Mouse (Mus musculus): ENCODE results near the gene Rad50.

The Rad50 gene

GRCm38 (mm10) chr11:53623573-53623972 lies 83.5 kb downstream of the Rad50 start:
- CTCF ChIA-PET = interaction anchor here in 3 of 4 experiments (0.6 to 2.2 kb wide), 11 partner anchors 14 to 376 kb away, joined by 3 to 8 read pairs (median 4); partner anchors contain the start of gene Gm9837 (in 2 of the 3)
- POLR2A ChIA-PET = interaction anchor here in 1 of 4 experiments (0.6 to 0.7 kb wide), 3 partner anchors 12 to 14 kb away, joined by 3 to 8 read pairs (median 3); no protein-coding TSS in a partner anchor

GRCm38 (mm10) chr11:53622440-53622806 lies 84.7 kb downstream of the Rad50 start:
- ChIA-PET CTCF (interaction anchor here in 2 of 4 experiments (0.9 to 1.8 kb wide), 5 partner anchors 17 to 156 kb away, joined by 3 to 5 read pairs (median 4); no protein-coding TSS in a partner anchor), POLR2A (interaction anchor here in 1 of 4 experiments (1.1 kb wide), 1 partner anchor 85 kb away, joined by 3 read pairs; the partner anchor contains the start of gene Rad50)

- ChIA-PET POLR2A (interaction anchor here in 1 of 4 experiments (1.1 kb wide), 1 partner anchor 85 kb away, joined by 3 read pairs; the partner anchor contains the start of gene Rad50), CTCF (interaction anchor here in 2 of 4 experiments (0.9 to 1.2 kb wide), 4 partner anchors 17 to 155 kb away, joined by 3 to 5 read pairs (median 4); no protein-coding TSS in a partner anchor)
Measured at GRCm38 (mm10) chr11:53621582-53622439, 85.3 kb downstream of the Rad50 start.

- POLR2A ChIA-PET = interaction anchor here in 2 of 4 experiments (0.6 to 0.9 kb wide), 2 partner anchors 33 to 110 kb away, joined by 3 read pairs; no protein-coding TSS in a partner anchor
- CTCF ChIA-PET = no interaction called here
Measured at GRCm38 (mm10) chr11:53620094-53620493, 87.0 kb downstream of the Rad50 start.

- ChIA-PET POLR2A (interaction anchor here in 2 of 4 experiments (0.6 to 0.9 kb wide), 2 partner anchors 34 to 111 kb away, joined by 3 read pairs; no protein-coding TSS in a partner anchor), CTCF (interaction anchor here in 1 of 4 experiments (1.7 kb wide), 1 partner anchor 14 kb away, joined by 7 read pairs; no protein-coding TSS in a partner anchor)
Measured at GRCm38 (mm10) chr11:53619428-53619827, 87.7 kb downstream of the Rad50 start.

- POLR2A ChIA-PET = interaction anchor here in 2 of 4 experiments (0.6 kb wide), 2 partner anchors 152 to 270 kb away, joined by 3 read pairs; no protein-coding TSS in a partner anchor
- CTCF ChIA-PET = interaction anchor here in 3 of 4 experiments (0.6 to 1.7 kb wide), 3 partner anchors 14 to 526 kb away, joined by 3 to 11 read pairs (median 7); no protein-coding TSS in a partner anchor
Measured at GRCm38 (mm10) chr11:53618619-53619198, 88.4 kb downstream of the Rad50 start, which contains the start of gene Il4. Gene Il4 (minus strand): TSS chr11:53618669.

GRCm38 (mm10) chr11:53617562-53618109 lies 89.5 kb downstream of the Rad50 start:
- POLR2A ChIA-PET = interaction anchor here in 1 of 4 experiments (0.7 kb wide), 1 partner anchor 184 kb away, joined by 3 read pairs; no protein-coding TSS in a partner anchor
- CTCF ChIA-PET = interaction anchor here in 1 of 4 experiments (0.8 kb wide), 1 partner anchor 10 kb away, joined by 3 read pairs; no protein-coding TSS in a partner anchor

GRCm38 (mm10) chr11:53616748-53617558 lies 90.2 kb downstream of the Rad50 start:
- ChIA-PET CTCF (interaction anchor here in 2 of 4 experiments (0.8 to 1.1 kb wide), 2 partner anchors 11 kb away, joined by 3 to 5 read pairs; no protein-coding TSS in a partner anchor), POLR2A (interaction anchor here in 1 of 4 experiments (0.7 kb wide), 1 partner anchor 185 kb away, joined by 3 read pairs; no protein-coding TSS in a partner anchor)

GRCm38 (mm10) chr11:53615575-53615974 lies 91.5 kb downstream of the Rad50 start:
- ChIA-PET POLR2A (no interaction called here), CTCF (interaction anchor here in 1 of 4 experiments (1.1 kb wide), 1 partner anchor 12 kb away, joined by 5 read pairs; no protein-coding TSS in a partner anchor)

GRCm38 (mm10) chr11:53615172-53615571 lies 91.9 kb downstream of the Rad50 start:
- ChIA-PET CTCF (no interaction called here), POLR2A (no interaction called here)

- POLR2A ChIA-PET = no interaction called here
- CTCF ChIA-PET = interaction anchor here in 3 of 4 experiments (0.6 to 1.1 kb wide), 3 partner anchors 17 to 837 kb away, joined by 3 to 4 read pairs (median 4); no protein-coding TSS in a partner anchor
Measured at GRCm38 (mm10) chr11:53609672-53610071, 97.4 kb downstream of the Rad50 start.

GRCm38 (mm10) chr11:53609231-53609630 lies 97.9 kb downstream of the Rad50 start:
- ChIA-PET POLR2A (no interaction called here), CTCF (interaction anchor here in 2 of 4 experiments (0.6 to 1.0 kb wide), 2 partner anchors 18 to 838 kb away, joined by 4 read pairs; no protein-coding TSS in a partner anchor)

GRCm38 (mm10) chr11:53605609-53606008 lies 101.5 kb downstream of the Rad50 start:
- POLR2A ChIA-PET = interaction anchor here in 2 of 4 experiments (1.0 to 1.5 kb wide), 2 partner anchors 32 to 102 kb away, joined by 3 to 4 read pairs; partner anchors contain the start of gene Rad50 (in 1 of the 2)

GRCm38 (mm10) chr11:53604983-53605382 lies 102.1 kb downstream of the Rad50 start:
- ChIA-PET CTCF (interaction anchor here in 3 of 4 experiments (0.6 to 3.1 kb wide), 24 partner anchors 9 to 147 kb away, joined by 3 to 22 read pairs (median 4); partner anchors contain the start of genes Gm9837 (in 1 of the 3), Gm9945 (in 1 of the 3), Il13 (in 1 of the 3) and Il4 (in 1 of the 3)), POLR2A (interaction anchor here in 1 of 4 experiments (1.0 kb wide), 1 partner anchor 102 kb away, joined by 3 read pairs; the partner anchor contains the start of gene Rad50)

More at GRCm38 (mm10) chr11:53605609-53606008, 101.5 kb downstream of the Rad50 start:
- CTCF ChIA-PET = interaction anchor here in 3 of 4 experiments (0.6 to 3.1 kb wide), 26 partner anchors 8 to 148 kb away, joined by 3 to 22 read pairs (median 4); partner anchors contain the start of genes Gm9837 (in 1 of the 3), Gm9945 (in 1 of the 3), Il13 (in 1 of the 3) and Il4 (in 1 of the 3)
